Mouse (Mus musculus) CD4-positive, CD25-positive, alpha-beta regulatory T cell, adult 2 months (primary cell): ENCODE results near the gene Tia1.
A peak's percentile ranks its signal among the peaks of the same experiment; 100 is the strongest.

Experiments
- DNase-seq: peaks from one replicate; pipeline ENCODE4 v3.0.0-alpha.2; 2012; ENCODE audit warnings: low read depth, low spot score

Gene Tia1

GRCm38 (mm10) chr6:86385362-86386104, 18.5 kb upstream of the Tia1 start:
- DNase-seq = no peak

- DNase-seq = no peak
Observed at GRCm38 (mm10) chr6:86387313-86387712, 16.7 kb upstream of the Tia1 start.

GRCm38 (mm10) chr6:86388461-86388860, 15.6 kb upstream of the Tia1 start:
- no peak for DNase-seq

GRCm38 (mm10) chr6:86391326-86391725, 12.7 kb upstream of the Tia1 start:
- peak; percentile 50 for DNase-seq

- no peak for DNase-seq
Observed at GRCm38 (mm10) chr6:86393187-86393586, 10.8 kb upstream of the Tia1 start.

- no peak for DNase-seq
Observed at GRCm38 (mm10) chr6:86394078-86394720, 9.8 kb upstream of the Tia1 start.

- no peak for DNase-seq
Observed at GRCm38 (mm10) chr6:86395021-86395420, 9.0 kb upstream of the Tia1 start.

- no peak for DNase-seq
Observed at GRCm38 (mm10) chr6:86395969-86396368, 8.1 kb upstream of the Tia1 start.

- peak; percentile 89 for DNase-seq
Observed at GRCm38 (mm10) chr6:86396581-86397256, 7.3 kb upstream of the Tia1 start, which contains the start of gene Pcyox1. Gene Pcyox1, minus strand, starts transcription at chr6:86397154.

GRCm38 (mm10) chr6:86397257-86397980, 6.6 kb upstream of the Tia1 start:
- no peak for DNase-seq

GRCm38 (mm10) chr6:86398986-86399385, 5.0 kb upstream of the Tia1 start:
- no peak for DNase-seq

- no peak for DNase-seq
Observed at GRCm38 (mm10) chr6:86399995-86400394, 4.0 kb upstream of the Tia1 start.

- peak; percentile 89 for DNase-seq
Observed at GRCm38 (mm10) chr6:86400972-86401371, 3.0 kb upstream of the Tia1 start.

- no peak for DNase-seq
Observed at GRCm38 (mm10) chr6:86402681-86403607, 1.1 kb upstream of the Tia1 start.

GRCm38 (mm10) chr6:86403728-86404099, 305 bp upstream of the Tia1 start:
- peak; percentile 83 for DNase-seq

GRCm38 (mm10) chr6:86404996-86405395, 977 bp downstream of the Tia1 start:
- DNase-seq = peak; percentile 19

- DNase-seq = no peak
Observed at GRCm38 (mm10) chr6:86406306-86406705, 2.3 kb downstream of the Tia1 start.

- no peak for DNase-seq
Observed at GRCm38 (mm10) chr6:86418711-86419110, 14.7 kb downstream of the Tia1 start.

- DNase-seq = no peak
Observed at GRCm38 (mm10) chr6:86419239-86419638, 15.2 kb downstream of the Tia1 start.

- peak; percentile 66 for DNase-seq
Observed at GRCm38 (mm10) chr6:86420491-86420890, 16.5 kb downstream of the Tia1 start.

- DNase-seq = no peak
Observed at GRCm38 (mm10) chr6:86426358-86426757, 22.3 kb downstream of the Tia1 start, which contains the start of gene Gm44790. Gene Gm44790, plus strand, starts transcription at chr6:86426658.
